Mouse (Mus musculus) stomach, postnatal 0 days (tissue): ENCODE results near the gene Rxra.

ENCODE experiments used
- CTCF ChIP-seq: IDR thresholded peaks from 2 replicates; pipeline ENCODE4 v1.5.1; 2016; ENCODE audit warnings: antibody characterized with exemption, low read depth, mild to moderate bottlenecking, moderate library complexity
- EP300 ChIP-seq: optimal IDR thresholded peaks from 2 replicates; pipeline ENCODE3; 2016; ENCODE audit warnings: antibody characterized with exemption

GRCm38 (mm10) chr2:27762920-27763780 lies 86.9 kb downstream of the Rxra start:
- TF ChIP-seq CTCF (no peak), EP300 (no peak)
